Mouse (Mus musculus): Measurements from ENCODE around the gene Rbmx.

Gene Rbmx

DNA sequence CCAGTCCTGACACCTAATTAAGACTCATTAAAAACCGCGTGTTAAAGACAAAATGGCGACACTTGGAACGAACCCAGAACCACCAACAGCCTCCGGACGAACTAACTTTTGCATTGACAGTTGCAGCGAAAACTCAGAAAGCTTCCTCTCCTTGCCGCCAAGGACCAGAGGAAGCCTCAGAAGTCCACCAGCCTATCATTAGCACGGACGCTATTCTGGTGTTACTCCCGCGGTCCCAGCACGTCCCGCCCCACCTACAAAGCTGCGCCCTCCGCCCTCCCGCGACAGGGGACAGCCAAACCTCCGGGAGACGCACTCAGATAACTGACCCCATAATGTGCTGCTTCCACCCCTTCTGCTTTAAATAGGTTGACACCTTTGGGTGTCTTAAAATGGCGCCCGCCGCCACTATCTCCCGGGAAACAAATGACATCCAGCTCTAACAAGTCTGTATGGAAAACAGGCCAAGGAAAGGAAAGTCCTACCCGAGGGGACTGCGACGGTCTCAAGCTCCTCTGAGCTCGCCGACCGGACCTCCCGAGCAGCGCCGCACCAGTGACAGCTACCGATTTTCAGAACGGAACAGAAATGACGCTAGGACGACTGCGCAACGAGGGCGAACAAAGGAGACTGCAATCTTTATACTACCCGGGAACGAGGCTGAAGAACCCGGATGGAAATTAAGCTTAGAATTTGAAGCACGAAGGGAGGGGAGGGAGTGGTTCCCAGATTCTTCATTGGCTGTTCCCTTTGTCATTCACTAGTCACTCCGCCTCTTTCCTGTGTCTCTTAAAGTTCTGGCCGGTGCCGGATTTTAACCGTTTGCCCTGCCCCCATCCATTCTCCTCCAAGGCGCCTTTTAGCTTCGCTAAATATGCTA is at the start of gene Rbmx:
Rbmx (minus strand) TSS at position 670 of the 880 bp plus-strand sequence.
- DNase-seq (ENCODE audit: low spot score), result peak; percentile 84

DNA sequence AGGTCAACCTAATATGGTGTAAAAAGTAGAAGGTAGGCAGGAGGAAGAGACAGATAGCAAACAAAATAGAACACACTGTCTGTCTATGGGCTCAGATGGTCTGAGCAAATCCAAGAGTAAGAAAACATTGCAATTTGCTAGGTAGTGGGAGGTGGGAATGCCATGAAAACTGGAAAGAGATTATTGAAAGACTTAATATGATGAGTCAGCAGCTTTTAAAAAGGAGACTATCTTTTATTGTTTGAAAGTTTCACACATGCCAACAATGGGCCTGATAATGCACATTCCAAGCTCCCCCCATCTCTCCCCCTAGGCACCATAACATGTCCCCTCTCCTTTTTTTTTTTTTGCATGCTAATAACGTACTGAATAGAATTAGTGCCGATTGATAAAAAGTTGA is 41.1 kb upstream of the Rbmx start:
- DNase-seq (ENCODE audit: low spot score), result no peak

DNA sequence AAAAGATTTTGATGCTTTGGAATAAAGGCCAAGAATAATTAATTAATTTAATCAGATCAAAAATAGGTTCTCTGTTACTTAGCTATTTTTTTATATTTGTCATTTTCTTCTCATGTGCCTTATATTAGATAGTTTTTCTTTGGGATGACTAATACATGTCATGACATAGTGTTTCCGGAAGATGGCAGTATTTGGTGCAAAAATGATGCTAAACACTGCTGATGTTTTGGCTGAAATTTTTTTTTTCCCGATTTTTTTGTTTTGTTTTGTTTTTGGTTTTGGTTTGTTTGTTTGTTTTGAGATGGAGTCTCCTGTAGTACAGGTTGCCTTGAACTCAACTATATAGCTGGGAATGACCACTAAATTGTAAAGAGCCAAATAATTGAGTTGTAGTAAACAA is 38.8 kb upstream of the Rbmx start:
- no peak for DNase-seq (ENCODE audit: low spot score)

DNA sequence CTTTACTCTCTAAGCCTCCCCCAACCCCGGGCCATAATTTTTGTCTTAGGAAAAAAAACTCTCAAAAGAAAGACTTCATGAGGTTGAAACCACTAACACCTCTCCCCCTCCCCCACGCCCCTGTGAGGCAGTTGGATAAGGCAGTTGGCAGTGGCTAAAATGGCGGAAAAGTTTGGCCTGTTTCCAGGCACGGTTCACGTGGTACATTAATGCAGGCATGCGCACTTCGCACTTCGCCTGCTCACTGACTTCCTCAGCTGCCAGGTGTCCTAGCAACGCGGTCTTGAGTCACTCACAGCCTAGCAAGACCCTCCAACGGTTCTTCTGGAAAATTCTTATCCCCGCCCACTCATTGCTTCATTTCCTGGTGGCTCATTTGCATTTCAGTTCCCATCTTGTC is 15.9 kb upstream of the Rbmx start, which contains the start of gene Gm364:
Gm364 (plus strand) TSS at position 386 of the 400 bp plus-strand sequence.
- DNase-seq (ENCODE audit: low spot score), result no peak

DNA sequence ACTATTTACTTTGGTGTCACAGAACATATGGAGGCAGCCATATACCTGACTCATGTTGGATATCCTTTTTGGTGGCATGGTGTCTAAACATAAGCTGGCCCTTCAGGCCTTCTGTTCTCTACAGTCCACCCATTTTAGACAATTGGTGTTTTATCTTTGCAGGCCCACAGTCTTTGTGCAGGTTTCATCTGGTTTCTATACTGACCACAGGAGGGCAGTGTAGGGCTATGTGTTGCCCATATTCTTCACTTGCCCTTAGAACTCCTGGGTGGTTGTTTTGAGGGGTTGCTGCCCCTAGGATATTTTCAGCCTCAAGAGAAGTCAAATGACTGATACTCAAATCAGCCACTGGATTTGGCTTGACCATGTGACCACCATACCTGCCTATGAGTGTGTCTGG is 10.8 kb upstream of the Rbmx start:
- DNase-seq (ENCODE audit: low spot score), result no peak

DNA sequence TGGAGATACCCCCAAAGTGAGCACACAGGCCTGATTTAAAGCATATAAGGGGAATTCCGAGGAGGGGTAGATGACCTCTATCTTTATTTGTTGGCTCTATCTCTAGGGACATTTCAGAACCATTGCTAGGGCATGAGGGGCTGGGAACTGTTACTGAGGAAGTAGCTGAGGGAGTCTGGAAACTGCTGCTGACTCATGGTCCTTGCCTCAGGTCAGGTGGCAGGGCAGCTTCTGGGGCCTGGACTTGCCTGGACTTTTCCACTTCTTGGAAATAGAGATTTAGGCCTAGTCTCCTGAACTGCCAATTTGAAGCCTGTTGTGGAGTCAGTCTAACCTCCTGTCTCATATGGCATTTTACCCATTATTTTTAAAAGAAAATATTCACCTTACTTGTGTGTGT is 8.6 kb upstream of the Rbmx start:
- no peak for DNase-seq (ENCODE audit: low spot score)

DNA sequence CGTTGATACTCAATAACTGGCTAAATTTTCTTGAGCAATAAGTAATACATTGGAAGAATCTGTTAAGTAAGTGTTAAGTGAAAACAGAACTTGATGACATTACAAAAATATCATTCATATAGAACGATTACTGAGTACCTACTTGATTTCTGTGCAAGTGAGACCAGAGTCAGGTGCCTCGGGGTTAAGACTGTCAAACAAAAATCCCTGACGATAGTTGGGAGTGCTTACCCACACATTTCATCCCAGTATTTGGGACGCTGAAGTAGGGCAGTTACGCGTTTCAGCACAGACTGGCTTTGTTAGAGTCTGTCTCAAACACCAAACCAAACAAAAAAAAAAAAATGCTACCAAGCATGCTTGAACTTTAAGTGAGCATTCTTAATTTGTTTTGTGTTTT is 576 bp upstream of the Rbmx start:
- no peak for DNase-seq (ENCODE audit: low spot score)

DNA sequence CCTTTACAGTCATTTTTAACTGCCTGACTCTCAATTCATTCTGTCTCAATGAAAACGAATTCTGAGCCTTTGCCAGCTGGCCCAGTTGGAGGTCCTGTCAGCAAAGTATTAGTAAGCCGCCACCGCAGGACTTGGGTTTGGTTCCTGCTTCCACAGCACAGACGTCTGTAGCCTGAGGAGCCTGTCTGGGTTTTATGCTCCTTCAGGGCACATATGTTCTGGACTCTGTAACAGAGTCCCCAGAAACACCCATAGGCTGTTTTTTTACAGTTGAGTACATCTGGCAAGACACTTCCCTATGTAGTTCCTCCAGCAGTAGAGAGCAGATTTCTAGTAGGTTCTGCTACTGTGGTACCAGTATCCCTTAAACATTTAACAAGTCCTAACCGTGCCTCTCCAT is 11.9 kb downstream of the Rbmx start:
- DNase-seq (ENCODE audit: low spot score), result no peak

DNA sequence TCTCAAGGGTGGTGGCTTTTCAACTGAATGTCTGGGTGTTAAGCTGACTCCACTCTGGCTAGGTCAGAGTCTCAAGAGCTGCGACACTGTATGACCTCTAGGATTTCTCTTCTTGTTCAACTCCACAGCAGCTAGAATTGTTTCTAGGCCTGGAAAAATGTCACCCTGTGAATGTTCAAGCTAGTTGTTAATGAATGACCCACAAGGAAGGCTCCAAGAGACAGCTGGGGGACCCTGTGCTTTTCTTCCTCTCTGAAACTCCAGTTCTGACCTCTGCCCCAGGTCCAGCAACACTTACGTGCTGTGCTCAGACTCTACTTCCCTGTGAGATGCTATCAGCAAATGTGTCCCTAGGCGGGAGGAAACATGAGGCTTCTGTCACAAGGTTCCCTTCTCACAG is 14.3 kb downstream of the Rbmx start:
- DNase-seq (ENCODE audit: low spot score), result no peak

DNA sequence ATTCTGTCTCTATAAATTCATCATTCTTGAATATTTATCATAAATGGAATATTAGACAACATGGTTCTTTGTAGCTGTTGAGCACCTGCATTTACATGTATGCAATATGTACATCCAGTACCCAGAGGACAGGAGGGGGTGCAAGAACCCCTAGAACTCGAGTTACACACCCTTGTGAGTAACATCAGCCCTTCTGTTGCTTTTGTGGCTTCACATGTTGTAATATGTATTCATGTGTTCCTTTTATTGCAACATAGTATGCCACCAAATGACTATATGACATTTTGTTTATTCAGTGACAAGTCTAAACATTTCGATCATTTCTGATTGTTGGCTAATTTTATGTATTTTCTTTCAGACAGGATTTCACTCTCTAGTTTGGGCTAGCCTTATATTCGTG is 15.7 kb downstream of the Rbmx start:
- no peak for DNase-seq (ENCODE audit: low spot score)

DNA sequence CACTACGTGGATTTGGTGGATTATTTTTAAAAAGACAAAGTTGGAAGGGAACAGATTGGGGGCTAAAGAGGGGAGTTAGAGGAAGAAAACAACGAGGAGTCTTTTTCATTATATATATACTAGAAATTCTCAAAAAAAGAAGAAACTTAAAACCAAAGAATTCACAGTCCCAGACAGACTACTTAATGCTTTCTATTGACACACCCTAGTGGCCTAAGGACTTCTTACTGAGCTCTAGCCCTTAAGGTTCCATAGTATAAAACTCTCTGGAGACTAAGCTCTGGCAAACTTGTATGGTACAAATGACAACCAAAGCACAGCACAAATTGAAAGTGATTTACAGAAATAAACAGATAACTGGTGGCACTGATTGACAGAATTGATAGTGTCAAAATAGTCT is 18.8 kb downstream of the Rbmx start:
- DNase-seq (ENCODE audit: low spot score), result no peak

DNA sequence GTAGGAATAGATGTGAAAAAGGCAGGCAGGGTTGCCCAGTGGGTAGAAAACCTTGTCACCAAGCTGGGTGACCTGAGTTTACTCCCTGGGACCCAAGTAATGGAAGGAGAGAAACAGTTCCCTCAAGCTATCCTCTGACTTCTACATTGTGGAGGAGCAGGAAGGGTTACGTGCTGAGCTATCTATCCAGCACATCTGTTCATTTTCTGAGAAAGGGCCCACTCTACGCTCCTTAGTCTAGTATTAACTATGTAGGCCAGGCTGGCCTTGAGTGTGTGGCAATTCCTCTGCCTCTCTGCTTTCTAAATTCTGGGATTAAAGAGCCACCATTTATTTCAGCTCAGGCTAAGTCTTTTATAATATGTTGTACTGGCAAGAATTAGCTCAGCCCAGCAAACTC is 19.3 kb downstream of the Rbmx start:
- no peak for DNase-seq (ENCODE audit: low spot score)

DNA sequence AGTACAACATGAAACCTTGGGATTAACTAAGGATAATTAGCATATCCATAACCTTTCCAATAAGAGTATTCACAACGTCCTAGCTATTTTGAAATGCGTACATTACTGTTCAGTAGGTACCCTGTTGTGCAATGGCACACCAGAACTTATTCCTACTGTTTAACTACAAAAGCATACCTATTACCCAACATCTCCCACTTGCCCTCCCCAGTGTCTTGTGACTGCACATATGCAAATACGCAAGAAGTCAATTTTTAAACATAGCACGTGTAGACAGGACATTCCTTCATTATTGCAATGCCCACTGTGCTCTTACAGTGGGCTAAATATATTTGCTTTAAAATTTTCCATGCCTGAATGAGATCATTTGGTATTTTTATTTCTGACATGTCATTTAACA is 19.9 kb downstream of the Rbmx start:
- DNase-seq (ENCODE audit: low spot score), result no peak

DNA sequence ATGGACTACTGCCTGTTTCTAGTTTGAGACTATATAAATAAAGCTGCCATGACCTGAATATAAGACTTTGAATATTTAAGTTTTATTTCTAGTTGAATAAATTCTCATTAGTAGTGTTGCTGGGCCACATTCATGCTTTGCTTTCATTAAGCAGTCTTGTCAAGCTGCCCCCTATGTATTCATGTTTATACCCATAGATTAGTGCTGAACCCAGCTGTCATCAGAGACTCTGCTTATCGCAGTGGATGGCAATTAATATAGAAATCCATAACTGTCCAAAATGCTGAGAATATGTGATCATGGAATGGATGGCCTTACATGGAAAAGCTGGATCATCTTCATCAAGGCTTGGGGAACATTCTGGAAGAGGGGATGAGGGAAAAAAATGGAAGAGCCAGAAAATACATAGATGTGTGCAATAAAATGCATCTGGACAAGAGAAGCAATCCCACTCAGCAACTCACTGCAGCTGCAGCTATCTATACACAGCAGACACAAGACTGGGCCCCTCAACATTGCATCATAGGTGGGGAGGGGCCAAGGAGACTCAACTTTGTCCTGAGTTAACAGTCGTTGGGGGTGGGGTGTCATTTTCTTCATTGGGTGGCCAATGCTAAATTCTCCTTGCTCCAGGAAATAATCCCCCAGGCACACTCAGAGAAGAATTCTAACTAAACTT is 27.8 kb downstream of the Rbmx start:
- DNase-seq (ENCODE audit: low spot score), result no peak

DNA sequence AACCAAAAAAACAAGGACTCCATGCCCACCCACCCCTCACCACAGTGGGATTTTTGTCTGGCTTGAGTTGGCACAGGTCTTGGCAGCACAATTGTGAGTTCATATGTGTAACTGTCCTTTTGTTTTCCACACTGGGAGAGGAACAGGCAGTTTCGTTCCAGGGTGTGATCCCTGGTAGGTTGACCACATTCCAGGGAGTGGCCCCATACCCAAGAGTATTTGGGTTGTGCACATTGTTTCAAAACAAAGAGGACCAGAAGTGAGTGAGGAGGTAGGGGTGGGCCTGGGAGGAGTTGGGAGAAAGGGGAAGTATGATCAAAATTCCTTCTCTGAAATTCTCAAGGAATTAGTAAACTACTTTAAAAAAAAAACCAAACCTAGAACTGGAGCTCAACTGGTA is 33.5 kb downstream of the Rbmx start:
- DNase-seq (ENCODE audit: low spot score), result no peak

DNA sequence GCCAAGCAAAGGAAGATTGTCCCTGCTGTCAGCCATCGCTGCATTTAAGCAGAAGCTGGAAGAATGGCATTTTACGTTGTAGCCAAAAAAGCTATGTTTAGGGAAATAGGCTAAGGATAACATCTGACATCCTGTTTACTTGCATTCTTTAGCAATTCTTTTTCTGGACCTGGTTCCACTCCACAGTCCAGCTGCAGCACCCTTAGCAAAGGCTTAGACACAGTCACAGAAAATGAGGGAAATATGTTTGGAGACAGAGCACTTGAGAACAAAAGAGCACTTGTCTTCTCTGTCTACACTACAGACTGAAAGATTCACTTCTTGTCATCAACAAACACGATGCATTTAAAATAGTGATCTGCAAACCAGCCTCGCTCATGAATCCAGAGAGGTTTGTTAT is 53.6 kb downstream of the Rbmx start:
- no peak for DNase-seq (ENCODE audit: low spot score)

DNA sequence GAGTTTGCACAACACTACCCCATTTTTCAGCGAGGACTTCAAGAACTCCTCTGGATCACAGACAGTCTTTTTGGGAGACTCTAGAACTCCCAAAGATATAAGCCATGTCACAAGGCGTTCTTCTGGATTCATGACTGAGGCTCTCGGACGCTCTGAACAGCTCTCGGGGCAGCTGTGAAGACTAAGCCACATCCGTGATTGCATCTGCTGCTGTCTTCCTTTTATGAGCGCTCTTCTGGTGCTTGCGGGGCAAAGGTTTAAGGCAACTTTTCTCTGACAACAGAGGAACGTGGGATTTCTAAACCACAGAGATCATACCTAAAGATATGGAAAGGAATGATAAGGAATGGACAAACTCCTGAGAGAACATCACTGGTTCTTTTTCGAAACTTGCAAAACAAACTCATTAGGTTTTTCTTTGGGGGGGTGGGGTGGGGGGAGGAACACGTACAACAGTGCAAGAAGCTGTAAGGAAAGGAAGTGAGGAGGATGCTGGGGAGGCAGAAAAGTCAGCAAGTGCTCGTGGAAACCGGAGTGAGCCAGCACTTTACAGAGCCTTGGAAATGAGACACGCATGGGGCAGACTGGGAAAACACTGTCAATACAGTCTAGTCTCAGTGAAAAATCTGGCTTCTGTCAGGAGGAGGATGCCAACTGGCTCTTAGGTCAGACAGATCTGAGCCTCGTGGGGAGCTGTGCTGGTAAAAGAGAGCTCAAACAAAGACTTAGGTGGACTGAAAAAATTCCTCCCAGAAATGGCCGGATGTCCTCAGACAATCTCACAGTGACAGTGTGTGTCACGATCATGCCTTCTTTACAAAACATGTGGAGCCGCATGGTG is 54.2 kb downstream of the Rbmx start, which contains the start of gene Arhgef6:
Arhgef6 (minus strand) TSS at position 359 of the 841 bp plus-strand sequence.
- no peak for DNase-seq (ENCODE audit: low spot score)

DNA sequence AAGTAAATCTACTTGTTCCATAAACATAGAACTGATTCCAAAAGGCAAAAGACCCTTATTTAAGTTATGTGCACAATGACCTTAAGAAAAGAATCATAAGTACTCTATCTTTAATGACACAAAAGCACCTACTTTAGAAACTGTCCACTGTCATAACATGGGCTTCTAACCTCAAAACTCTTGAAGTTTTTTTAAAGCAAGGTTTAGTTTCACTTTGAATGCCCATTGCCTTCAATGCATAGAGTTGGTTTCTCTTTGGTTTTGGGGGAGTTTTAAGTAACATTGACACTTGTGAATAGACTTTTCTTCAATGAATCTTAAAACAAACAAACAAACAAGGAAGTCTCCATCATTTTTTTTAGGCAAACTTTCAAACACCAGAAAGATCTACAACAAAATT is 55.3 kb downstream of the Rbmx start:
- no peak for DNase-seq (ENCODE audit: low spot score)

DNA sequence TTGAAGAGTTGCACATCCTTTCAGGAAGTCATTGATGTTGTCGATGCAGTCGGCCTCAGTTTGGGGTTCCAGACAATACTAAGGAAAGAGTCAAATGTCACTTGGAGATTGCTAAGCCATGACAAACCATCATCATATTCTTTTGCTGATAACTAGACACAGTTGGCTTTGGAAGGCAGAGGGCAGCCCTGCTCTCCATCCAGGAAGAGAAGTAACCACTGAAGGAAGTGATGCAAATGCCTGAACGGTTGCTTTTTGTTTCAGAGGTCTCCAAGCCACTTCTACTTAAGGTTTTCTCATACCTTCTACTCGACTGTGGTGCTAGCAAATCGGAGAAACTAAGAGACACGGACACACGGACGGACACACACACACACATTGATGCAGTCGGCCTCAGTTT is 55.9 kb downstream of the Rbmx start:
- no peak for DNase-seq (ENCODE audit: low spot score)

DNA sequence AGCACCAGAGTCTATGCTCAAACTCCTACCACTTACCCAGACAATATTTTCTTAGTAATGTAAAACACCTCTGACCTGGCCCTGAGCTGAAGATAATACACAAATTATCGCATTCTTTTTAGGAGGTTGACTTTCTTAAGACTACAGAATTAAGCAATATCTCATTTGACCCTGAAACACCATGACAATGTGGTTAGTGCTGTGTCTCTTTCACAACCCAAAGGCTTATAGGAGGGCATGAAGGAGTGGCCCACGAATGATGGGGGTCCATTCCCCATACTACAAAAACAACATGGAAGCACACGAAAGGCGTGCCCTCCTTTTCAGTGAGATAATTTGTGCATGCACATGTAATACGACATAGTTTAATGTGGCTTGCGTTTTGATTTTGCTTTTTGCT is 57.5 kb downstream of the Rbmx start:
- no peak for DNase-seq (ENCODE audit: low spot score)

Data from urinary bladder, postnatal 14 days (tissue).